Mouse (Mus musculus): ENCODE results near the gene Ndufs7. TPM values are rescaled to one million over a fixed set of nuclear protein-coding genes. Genes with fewer than 3 reads are reported as not detected.
A peak's percentile ranks its signal among the peaks of the same experiment; 100 is the strongest.
"Not testable (repeated sequence)": the region's sequence is repeated elsewhere in the genome, so short reads cannot be mapped to it uniquely, and the experiment has no call there.

Gene Ndufs7
- 100 to 1,000 TPM; 508 to 524 TPM for total RNA-seq (2021)
- long read RNA-seq, experiment 1, transcript Ndufs7-201 (8 exons, 758 nt), result major isoform, 921 of 3,872 reads
- long read RNA-seq, experiment 1, transcript Ndufs7-206 (8 exons, 722 nt), result minor isoform, 14 of 3,872 reads
- long read RNA-seq, experiment 1, partial matches to known transcripts, result 2,906 of 3,872 reads
- long read RNA-seq, experiment 1, other reads (novel, unspliced or antisense), result 28 of 3,872 reads
- long read RNA-seq, experiment 2, transcript Ndufs7-201 (8 exons, 758 nt), result major isoform, 679 of 2,339 reads
- long read RNA-seq, experiment 2, transcript Ndufs7-206 (8 exons, 722 nt), result minor isoform, 7 of 2,339 reads
- long read RNA-seq, experiment 2, partial matches to known transcripts, result 1,630 of 2,339 reads
- long read RNA-seq, experiment 2, other reads (novel, unspliced or antisense), result 20 of 2,339 reads

GRCm38 (mm10) chr10:80248971-80249640 lies at the start of gene Ndufs7:
Ndufs7 (plus strand) TSS chr10:80249121.
- peak; percentile 89 for DNase-seq

- DNase-seq, result peak; percentile 69
Observed at GRCm38 (mm10) chr10:80199440-80200008, 49.4 kb upstream of the Ndufs7 start.

DNA sequence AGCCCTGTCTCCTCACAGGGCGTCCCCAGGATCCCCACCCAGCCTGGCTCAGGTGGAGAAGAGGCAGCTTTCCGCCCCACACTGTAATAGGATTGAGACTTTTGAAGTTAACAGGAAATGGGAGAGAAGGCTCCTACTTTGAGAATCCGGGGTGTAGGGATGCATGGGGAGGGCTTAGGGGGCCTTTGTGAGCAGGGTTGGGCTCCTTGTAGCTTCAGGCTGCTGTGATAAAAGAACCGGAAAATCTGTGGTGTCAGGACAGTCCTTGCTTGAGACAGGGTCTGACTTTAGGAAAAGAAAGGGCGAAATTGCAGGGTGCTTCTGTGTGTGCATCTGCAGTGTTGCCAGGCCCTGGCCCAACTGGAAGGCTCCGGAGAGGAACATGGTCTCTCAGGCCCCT lies 48.4 kb upstream of the Ndufs7 start:
- no peak for DNase-seq

DNA sequence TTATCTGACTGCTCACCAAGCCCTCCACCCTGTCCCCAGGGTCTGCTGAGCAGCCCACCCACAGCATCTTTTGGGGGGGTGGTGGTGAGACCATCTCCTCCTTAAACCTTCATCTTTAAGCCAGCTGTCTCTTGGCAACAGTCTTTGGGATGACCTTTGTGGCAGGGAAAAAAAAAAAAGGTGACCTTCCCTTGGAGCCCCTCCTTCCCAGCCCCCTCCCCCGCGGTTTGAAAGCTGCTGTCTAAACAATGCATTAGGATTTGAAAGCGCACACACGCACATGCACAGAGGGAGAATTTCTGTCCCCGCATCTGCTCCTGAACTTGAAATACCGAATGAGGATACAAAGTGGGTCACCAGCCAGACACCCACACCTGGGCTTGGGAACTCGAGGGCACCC lies 44.9 kb upstream of the Ndufs7 start:
- DNase-seq, result no peak

DNA sequence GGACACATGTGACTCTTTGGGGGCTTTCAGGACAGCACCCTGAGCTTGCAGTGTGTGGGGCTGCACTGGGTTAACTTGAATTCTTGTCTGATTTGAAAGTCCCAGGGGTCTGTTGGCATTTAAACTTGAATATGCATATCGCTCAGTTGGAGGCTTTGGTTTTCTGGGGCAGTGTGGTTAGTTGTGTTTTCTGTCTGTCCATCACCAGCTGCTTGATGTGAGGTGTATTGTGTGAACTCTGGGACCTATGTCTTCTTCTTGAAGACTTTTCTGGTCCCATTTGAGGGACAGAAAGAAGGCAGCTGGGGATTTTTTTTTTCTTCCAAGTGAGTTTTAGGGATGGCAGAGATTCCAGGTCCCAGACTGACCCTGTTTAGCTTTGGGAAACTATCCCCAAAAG lies 41.7 kb upstream of the Ndufs7 start:
- no peak for DNase-seq

GRCm38 (mm10) chr10:80207676-80208075 lies 41.2 kb upstream of the Ndufs7 start:
- DNase-seq, result no peak

DNA sequence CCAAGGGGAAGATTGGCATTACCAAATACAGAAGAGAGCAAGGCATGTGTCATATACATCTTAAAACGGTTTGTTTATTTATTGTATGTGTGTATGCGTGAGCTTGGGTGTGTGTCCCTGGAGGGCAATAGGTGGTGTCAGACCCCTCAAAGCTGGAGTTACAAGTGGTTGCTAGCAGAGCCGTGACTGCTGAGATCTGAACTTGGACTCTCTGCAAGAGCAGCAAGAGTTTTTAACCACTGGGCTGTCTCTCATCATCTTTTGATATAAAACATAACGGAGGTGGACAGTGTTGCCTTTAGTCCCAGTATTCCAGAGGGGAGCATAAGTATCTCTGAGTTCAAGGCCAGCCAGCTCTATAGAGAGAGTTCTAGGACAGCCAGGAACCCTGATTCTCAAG lies 40.7 kb upstream of the Ndufs7 start:
- no peak for DNase-seq

DNA sequence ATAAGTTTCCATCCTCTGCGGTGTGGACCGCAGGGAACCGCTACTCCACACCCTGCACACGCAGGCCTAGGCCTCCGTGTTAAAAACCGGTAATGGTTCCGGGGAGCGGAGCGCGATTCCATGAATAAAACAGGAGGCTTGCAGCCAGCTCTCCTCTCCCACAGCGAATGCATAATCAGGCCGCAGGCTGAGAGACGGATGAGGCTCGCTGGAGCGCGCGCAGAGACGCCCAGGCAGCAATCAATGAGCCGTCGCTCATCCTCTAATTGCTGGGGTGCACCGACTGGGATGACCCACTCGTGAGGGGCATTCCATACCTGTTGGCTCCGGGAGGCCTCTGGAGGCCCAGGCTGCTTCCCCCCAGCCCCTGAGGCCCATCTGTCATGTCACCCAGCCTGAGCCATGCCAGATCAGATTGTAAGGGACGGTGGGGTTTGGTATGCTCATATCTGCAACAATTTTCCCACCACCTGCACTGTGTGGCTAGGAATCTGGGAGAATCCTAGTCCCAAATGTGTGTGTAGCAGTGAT lies 40.0 kb upstream of the Ndufs7 start:
- no peak for DNase-seq

DNA sequence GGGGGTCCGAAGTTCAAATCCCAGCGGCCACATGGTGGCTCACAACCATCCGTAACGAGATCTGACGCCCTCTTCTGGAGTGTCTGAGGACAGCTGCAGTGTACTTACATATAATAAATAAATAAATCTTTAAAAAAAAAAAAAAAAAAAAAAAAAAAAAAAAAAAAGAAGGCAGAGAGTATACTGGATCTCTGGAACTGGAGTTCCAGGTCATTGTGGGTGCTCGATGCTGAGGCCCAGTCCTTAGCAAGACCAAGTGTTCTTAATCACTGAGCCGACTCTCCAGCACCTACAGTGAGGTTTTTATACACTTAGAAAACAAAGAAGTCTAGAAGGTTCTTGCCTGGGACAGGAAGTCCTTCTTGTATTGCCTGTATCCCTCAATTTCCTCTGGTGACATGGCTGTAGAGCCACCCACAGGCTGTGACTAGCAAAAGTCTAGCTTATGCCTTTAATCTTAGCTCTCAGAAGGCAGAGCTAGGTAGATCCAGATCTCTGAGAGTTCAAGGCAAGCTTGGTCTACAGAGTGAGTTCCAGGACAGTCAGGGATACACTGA lies 37.3 kb upstream of the Ndufs7 start:
- DNase-seq, result not testable (repeated sequence)

GRCm38 (mm10) chr10:80215048-80215772 lies 33.7 kb upstream of the Ndufs7 start:
- DNase-seq, result no peak

DNA sequence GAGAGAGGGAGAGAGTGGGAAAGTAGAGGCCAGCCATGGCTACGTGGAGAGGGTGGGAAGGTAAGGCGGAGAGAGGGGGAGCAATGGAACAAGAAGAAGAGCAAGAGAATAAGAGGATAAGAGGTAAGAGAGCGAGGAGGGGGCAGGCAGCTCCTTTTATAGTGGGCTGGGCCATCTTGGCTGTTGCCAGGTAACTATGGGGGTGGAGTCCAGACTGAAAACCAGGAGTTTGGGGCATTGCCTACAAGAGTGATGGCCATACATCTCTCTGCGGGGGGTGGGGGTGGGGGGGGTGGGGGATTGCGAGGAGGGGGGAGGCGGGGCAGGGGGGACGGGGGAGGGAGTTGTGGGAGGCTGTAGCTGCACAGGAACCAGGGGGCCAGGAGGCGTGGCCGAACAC lies 28.2 kb upstream of the Ndufs7 start:
- DNase-seq, result no peak

GRCm38 (mm10) chr10:80223137-80223536 lies 25.8 kb upstream of the Ndufs7 start:
- not testable (repeated sequence) for DNase-seq

- no peak for DNase-seq
Observed at GRCm38 (mm10) chr10:80226071-80226415, 22.9 kb upstream of the Ndufs7 start.

- peak; percentile 100 for DNase-seq
Observed at GRCm38 (mm10) chr10:80226416-80227165, 22.3 kb upstream of the Ndufs7 start, which contains the start of gene Mum1. Mum1 (plus strand) TSS chr10:80226434.

DNA sequence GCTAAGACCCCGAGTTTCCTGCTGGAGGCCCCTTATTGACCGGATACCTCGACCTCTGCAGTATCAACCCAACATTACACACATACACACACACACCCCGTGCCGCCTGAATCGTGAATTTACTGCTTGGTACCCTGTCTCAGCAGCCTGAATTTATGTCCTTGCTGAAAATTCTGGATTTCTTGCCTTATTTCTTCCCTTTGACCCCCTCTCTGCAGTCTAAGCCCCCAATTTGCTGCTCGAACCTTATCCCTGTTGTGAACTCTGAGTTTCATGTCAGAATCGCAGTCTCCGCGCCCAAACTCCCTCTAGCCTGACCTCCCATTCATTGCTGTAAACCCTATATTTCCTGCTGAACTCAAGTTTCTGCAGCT lies 21.8 kb upstream of the Ndufs7 start:
- DNase-seq, result no peak

DNA sequence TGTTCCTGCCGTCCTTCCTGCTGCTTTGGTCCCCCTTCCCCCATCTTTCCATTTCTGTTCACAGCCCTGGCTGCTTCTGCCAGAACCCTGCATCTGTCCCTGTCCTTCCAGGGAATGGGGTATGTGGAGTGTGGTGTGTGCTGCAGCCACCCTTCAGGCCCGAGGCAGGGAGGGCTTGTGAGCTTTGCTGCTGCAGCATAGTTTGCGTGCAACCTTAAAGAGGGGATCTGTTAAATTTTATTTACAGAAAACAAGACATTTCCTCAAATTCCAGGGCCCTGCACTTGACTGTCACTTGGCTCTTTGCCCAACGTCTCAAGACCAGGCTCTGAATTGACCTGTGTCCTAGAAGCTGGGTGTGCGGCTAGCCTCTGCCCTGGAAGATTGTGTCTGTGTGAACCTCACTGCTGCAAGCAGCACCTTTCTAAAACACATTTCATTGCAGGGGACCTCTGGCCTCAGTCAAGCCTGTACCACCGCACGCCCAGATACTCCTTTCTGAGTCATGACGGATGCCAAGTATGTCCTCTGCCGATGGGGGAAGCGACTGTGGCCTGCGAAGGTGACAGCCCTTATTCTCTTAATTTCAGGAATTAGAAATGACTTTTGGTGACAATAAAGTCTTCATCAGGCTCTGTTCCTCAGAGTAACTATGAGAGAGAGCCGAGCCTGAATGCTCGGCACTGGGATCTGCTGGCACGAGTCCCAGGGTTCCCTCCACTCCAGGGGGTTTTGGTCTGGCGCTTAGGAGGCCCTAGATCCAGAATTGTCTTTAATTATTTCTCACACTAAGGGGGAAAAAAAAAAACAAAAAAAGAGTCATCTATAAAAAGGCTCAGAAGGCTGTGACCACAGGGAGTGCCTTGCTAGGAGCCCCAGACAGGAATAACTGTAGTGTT lies 20.8 kb upstream of the Ndufs7 start:
- peak; percentile 63 for DNase-seq

DNA sequence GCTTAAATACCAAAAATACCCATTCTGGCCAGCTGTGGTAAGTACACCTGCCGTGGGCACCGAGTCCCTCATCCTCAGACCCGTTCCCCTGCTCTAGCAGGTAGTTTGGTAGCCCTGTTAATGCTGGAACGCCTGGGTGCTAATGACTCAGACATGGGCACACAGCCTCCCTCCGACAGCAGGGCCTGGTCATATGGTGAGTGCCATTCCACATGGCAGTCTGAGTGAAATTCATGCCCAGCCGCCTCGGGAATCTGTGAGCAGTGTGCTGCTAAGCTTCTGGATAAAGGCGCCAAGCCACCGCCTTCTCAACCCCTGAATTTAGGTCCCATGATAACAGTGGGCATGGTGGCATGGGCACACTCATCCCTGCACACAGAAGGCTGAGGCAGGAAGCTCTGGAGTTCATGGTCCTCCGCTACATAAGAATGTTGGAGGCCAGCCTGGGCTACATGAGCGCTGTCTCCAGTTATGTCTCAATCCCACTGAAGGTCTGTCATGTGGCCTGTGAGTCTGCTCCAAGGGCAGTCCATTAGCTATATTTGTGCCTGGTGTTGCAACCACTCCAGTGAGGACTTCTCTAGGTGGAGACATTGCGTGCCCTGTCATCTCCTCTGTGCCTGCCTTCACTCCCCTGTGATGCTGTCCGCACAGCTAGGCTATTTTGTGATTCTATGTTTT lies 12.6 kb upstream of the Ndufs7 start:
- DNase-seq, result no peak

DNA sequence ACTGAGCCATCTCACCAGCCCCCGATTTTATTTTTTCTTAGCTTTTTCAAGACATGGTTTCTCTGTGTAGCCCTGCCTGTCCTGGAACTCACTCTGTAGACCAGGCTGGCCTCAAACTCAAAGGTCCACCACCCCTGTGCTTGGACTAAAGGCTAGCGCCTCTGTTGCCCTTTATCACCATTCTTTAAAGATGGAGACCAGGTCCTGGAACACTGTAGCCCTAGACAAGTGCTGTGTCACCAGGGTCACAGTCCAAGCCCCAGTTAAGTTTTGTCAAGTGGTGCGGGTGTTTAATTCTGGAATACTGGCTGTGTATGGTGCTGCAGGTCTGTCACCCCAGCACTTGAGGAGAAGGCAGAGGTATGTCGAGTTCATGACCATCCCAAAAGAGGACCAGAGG lies 11.9 kb upstream of the Ndufs7 start:
- DNase-seq, result no peak

DNA sequence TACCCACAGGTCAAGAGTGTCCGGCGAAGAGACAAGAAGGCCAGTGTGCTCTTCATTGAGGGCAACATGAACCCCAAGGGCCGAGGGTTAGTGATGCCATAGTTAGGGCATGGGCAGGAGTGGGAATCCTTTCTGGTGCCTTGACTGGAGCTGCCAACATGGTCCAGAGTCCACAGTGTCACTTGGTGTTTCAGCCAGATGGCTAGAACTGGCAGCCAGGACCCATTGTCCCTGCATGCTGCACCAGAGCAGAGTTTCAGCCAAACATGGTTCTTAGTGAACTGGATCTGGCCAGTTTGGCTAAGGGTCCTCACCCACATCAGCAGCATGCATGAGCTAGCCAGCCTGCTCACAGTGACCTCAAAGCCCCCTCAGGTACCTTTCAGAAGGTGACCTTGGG lies 10.6 kb upstream of the Ndufs7 start:
- no peak for DNase-seq

DNA sequence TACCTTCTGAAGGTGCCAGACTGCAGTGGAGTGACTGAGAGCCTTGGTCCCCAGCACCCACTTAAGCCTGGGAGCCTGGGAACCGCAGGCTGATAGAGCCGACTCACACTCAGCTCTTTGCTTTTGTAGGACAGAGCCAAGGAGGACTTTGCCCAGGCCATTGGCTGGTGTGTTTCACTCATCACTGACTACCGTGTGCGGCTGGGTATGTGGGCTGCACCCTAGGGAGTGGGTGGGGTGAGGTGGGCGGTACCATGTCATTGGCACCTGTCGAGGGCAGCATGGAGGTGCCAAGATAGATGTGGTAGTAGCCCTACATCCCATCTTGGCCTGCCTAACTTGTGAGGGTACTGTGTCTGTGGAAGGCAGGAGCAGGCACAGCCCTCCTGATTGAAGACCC lies 9.1 kb upstream of the Ndufs7 start:
- DNase-seq, result no peak

Measured in gastrocnemius, postnatal 25 days (tissue).